Mouse (Mus musculus) hindbrain, embryonic 13.5 days (tissue): ENCODE measurements around the gene Klhl13. TPM values are rescaled to one million over a fixed set of nuclear protein-coding genes. Genes with fewer than 3 reads are reported as not detected.

Experiments used
- ATAC-seq: fragments of 200-750 bp; cut with Nextera tagmentation; 2 replicates; pipeline ENCODE4 v1.8.0; 2017; ENCODE audit warnings: moderate TSS enrichment; ENCODE audit not compliant: low FRiP score
- H3K27ac ChIP-seq: fragments of 300-500 bp; sonication (generic); 2 replicates; pipeline ENCODE4 v1.5.1; 2015; ENCODE audit warnings: inconsistent platforms, mild to moderate bottlenecking, moderate library complexity
- H3K27me3 ChIP-seq: fragments of 300-500 bp; sonication (generic); 2 replicates; pipeline ENCODE4 v1.6.1; 2015; ENCODE audit warnings: mild to moderate bottlenecking, inconsistent platforms
- H3K36me3 ChIP-seq: fragments of 300-500 bp; sonication (generic); 2 replicates; pipeline ENCODE4 v1.6.1; 2015; ENCODE audit warnings: mild to moderate bottlenecking, inconsistent platforms
- H3K4me1 ChIP-seq: fragments of 300-500 bp; sonication (generic); replicated peaks from 2 replicates; pipeline ENCODE4 v1.6.1; 2015; ENCODE audit warnings: inconsistent platforms
- H3K4me2 ChIP-seq: fragments of 300-500 bp; sonication (generic); 2 replicates; pipeline ENCODE4 v1.6.1; 2015; ENCODE audit warnings: inconsistent platforms, mild to moderate bottlenecking, moderate library complexity
- H3K4me3 ChIP-seq: fragments of 300-500 bp; sonication (generic); 2 replicates; pipeline ENCODE4 v1.5.1; 2015; ENCODE audit warnings: mild to moderate bottlenecking, inconsistent platforms
- H3K9ac ChIP-seq: fragments of 300-500 bp; sonication (generic); 2 replicates; pipeline ENCODE4 v1.6.1; 2015; ENCODE audit warnings: mild to moderate bottlenecking, inconsistent platforms
- H3K9me3 ChIP-seq: fragments of 300-500 bp; sonication (generic); 2 replicates; pipeline ENCODE4 v1.6.1; 2016; ENCODE audit warnings: inconsistent platforms
- WGBS: fragments of 180-500 bp; shearing (Covaris S2); methylation state at CpG from one replicate; pipeline ENCODE4 v1.1.7; 2015; 5-methylcytosine and 5-hydroxymethylcytosine counted together
- polyA plus RNA-seq: library from polyadenylated mRNA; unstranded; fragments of >200 nt; fragmentation: Nextera tagmentation; extraction: Ambion mirVana; gene quantifications from 2 replicates; pipeline ENCODE4 v1.2.1, GENCODE M21; 2015

Klhl13 gene
- 91.8 and 104 TPM in 2 replicates for polyA plus RNA-seq

- Histone ChIP-seq H3K27me3 (no peaks in the 10 kb centered on the region), H3K4me3 (peak within 1 kb of the TSS; percentile 57), H3K36me3 (no peaks in the 10 kb centered on the region), H3K4me1 (0 out of 2 replicates have a peak, but pooled peaks cover 4% of the 10 kb centered on the region), H3K4me2 (peak within 1 kb of the TSS; percentile 57), H3K9me3 (no peaks in the 10 kb centered on the region), H3K27ac (peak within 1 kb of the TSS; percentile 66), H3K9ac (peak within 1 kb of the TSS; percentile 74)
- ATAC-seq, result peak; percentile 90
- 10% methylated on average over 43 of the region's 45 CpGs for WGBS
These were observed at the start of gene Klhl13 for GRCm38 (mm10) chrX:23364514-23365381. TSS of gene Klhl13 (minus strand) at chrX:23365082.

DNA sequence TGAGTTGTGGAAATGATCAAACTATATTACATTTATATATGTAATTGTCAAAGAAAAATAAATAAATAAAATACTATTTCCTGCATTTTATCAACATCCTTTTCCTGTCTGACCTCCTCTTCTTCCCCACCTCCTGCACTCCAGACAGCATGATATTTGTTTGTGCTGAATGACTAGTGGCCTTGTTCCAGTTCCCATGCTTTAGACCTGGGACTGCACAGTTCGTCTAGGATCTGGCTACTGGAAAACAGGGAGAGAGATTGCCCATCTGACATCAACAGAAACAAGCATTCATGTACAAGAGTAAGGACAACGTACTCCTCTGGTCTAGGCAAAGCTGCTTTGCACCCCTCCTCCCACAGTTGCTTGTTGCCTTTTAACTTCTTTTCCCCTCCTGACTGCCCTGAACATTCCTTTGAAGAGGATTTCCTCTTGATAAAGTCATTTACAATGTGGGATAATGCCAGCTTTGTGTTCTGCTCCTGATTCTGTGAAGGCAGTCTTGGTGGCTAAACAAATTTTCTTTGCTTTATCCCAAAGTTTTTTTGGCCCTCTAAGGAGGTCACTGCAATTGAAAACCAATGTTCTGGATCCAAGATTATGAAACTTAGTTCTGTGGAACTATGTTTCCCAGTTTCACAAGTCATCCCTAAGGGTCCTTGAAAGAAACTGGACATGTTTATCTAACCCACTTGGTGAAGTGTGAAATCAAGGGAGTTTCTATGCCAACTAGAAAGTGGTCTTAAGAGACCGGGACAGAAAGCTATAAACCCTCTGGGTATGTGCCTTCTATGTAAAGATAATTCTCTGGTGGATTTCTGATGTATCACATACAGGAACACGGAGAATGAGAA is 44.6 kb upstream of the Klhl13 start:
- Histone ChIP-seq H3K4me1 (no peaks in the 10 kb centered on the region), H3K27me3 (no peaks in the 10 kb centered on the region), H3K9ac (no peak overlapping the region), H3K4me3 (no peak overlapping the region), H3K4me2 (no peak overlapping the region), H3K36me3 (no peaks in the 10 kb centered on the region), H3K9me3 (no peaks in the 10 kb centered on the region), H3K27ac (no peak overlapping the region)
- ATAC-seq, result no peak
- 71% methylated on average over 4 of the region's 4 CpGs for whole genome bisulfite sequencing

GRCm38 (mm10) chrX:23388716-23389115 is 23.8 kb upstream of the Klhl13 start:
- Histone ChIP-seq H3K9ac (no peak overlapping the region), H3K27ac (no peak overlapping the region), H3K27me3 (no peaks in the 10 kb centered on the region), H3K4me2 (no peak overlapping the region), H3K36me3 (no peaks in the 10 kb centered on the region), H3K4me3 (no peak overlapping the region), H3K9me3 (no peaks in the 10 kb centered on the region), H3K4me1 (no peaks in the 10 kb centered on the region)
- ATAC-seq, result no peak
- 66% methylated on average over 4 of the region's 4 CpGs for WGBS

DNA sequence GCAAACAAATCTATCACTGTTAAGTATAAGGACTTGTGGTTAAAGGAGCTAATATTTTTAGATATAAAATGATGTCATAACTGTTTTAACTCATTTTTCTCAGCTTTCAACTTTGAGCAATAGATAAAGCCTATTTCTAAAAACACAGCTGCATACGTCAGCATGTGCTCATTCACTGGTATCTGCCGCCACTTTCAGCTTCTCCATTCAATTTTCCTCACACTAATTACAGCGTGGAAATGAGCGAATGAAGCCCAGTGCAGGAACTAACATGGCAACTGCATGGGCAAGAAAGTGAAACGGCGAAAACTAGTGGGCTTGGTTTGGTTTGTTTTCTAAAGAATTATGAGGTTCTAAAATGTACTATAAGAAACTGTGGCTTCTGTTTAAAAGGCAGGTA is 1.4 kb downstream of the Klhl13 start:
- Histone ChIP-seq H3K4me1 (0 out of 2 replicates have a peak, but pooled peaks cover 4% of the 10 kb centered on the region), H3K9ac (no peak overlapping the region), H3K27ac (no peak overlapping the region), H3K27me3 (no peaks in the 10 kb centered on the region), H3K4me3 (peak overlapping the region; percentile 57), H3K36me3 (no peaks in the 10 kb centered on the region), H3K9me3 (no peaks in the 10 kb centered on the region), H3K4me2 (peak overlapping the region; percentile 57)
- WGBS, result 49% methylated on average over 6 of the region's 6 CpGs
- ATAC-seq, result no peak

DNA sequence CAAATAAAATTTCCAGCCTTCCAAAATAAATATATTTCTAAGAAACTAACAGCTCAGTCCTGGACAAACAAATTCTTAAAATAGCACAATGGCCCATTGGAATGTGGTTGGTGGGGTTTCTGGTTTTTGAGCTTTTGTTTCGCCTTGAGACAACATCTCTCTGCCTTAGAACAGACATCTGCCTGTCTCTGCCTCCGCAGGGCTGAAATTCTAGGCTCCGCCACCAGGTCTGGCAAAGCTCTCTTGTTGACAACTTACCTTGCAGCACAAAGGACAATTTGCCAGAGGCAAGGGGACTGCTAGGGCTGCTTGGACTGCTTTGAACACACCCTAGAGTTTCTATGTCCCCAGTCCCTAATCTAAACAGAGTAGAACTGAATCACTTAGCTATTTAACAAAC is 4.4 kb downstream of the Klhl13 start:
- H3K9ac ChIP-seq, result no peak overlapping the region
- no peak overlapping the region for H3K4me3 ChIP-seq
- no peaks in the 10 kb centered on the region for H3K36me3 ChIP-seq
- H3K4me1 ChIP-seq, result 0 out of 2 replicates have a peak, but pooled peaks cover 4% of the 10 kb centered on the region
- H3K27ac ChIP-seq, result no peak overlapping the region
- H3K27me3 ChIP-seq, result no peaks in the 10 kb centered on the region
- H3K4me2 ChIP-seq, result no peak overlapping the region
- 80% methylated on average over 3 of the region's 3 CpGs for WGBS
- no peaks in the 10 kb centered on the region for H3K9me3 ChIP-seq
- ATAC-seq, result no peak

DNA sequence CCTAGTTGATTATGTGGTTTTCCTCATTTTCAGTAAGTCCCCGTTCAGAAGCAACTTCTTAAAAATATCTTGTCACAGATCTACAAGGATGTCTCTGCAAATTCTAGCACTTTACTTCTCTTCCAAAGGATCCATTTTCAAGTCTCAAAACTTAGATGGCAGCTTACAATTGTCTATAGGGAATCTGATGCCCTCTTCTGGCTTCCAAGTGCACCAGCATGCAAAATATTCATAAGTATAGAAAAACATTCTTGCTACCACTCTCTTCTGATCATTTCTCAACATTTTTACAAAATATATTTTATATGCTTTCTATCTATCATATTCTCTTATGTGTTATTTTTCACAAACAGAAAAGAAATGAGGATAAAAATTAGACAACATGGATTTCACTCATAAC is 14.8 kb downstream of the Klhl13 start:
- no peak overlapping the region for H3K4me2 ChIP-seq
- H3K36me3 ChIP-seq, result no peaks in the 10 kb centered on the region
- 88% methylated on average over 1 of the region's 1 CpGs for WGBS
- H3K4me3 ChIP-seq, result no peak overlapping the region
- no peaks in the 10 kb centered on the region for H3K9me3 ChIP-seq
- no peaks in the 10 kb centered on the region for H3K4me1 ChIP-seq
- no peak overlapping the region for H3K9ac ChIP-seq
- no peak for ATAC-seq
- no peaks in the 10 kb centered on the region for H3K27me3 ChIP-seq
- no peak overlapping the region for H3K27ac ChIP-seq

DNA sequence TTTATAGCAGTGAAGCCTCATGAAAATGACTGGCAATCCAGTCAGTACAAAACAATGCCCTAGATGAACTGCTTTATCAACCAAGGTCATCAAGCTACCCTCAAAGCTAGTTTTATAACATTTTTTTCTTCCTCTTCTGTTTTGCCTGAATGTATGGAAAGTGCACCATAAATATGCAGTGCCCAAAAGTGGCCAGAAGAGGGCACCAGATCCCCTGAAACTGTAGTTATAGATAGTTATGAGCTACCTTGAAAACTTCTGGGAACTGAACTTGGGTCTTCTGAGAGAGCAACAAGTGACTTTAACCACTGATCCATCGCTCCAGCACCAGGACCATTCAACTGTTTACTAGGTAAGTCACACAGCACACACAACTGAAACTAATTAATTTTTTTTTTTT is 36.8 kb downstream of the Klhl13 start:
- H3K27ac ChIP-seq, result no peak overlapping the region
- no peak overlapping the region for H3K4me2 ChIP-seq
- no peak for ATAC-seq
- H3K4me1 ChIP-seq, result no peaks in the 10 kb centered on the region
- H3K9ac ChIP-seq, result no peak overlapping the region
- H3K36me3 ChIP-seq, result no peaks in the 10 kb centered on the region
- WGBS, result 67% methylated on average over 1 of the region's 1 CpGs
- no peaks in the 10 kb centered on the region for H3K9me3 ChIP-seq
- H3K4me3 ChIP-seq, result no peak overlapping the region
- no peaks in the 10 kb centered on the region for H3K27me3 ChIP-seq

DNA sequence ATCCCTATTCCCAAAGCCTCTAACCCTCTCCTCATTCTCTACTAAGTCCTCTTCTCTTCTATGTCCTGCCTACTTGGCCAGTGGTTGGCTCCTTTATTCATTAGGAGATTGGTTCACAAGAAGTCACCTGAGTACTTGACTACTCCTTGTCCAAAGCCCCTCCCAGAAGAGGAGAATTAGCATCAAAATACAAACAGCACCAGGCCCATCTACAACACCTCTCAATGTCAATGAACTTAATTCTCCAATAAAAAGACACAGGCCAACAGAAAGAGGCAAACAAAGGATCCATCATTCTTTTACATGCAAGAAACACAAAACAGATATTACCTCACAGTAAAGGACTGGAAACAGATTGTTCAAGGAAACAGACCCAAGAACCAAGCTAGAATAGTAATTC is 46.0 kb downstream of the Klhl13 start:
- Histone ChIP-seq H3K9me3 (no peaks in the 10 kb centered on the region), H3K36me3 (no peaks in the 10 kb centered on the region), H3K27me3 (no peaks in the 10 kb centered on the region), H3K27ac (no peak overlapping the region), H3K4me2 (no peak overlapping the region), H3K9ac (no peak overlapping the region), H3K4me3 (no peak overlapping the region), H3K4me1 (no peaks in the 10 kb centered on the region)
- no peak for ATAC-seq

GRCm38 (mm10) chrX:23295952-23296598 is 68.8 kb downstream of the Klhl13 start:
- no peak overlapping the region for H3K9ac ChIP-seq
- no peaks in the 10 kb centered on the region for H3K9me3 ChIP-seq
- H3K27me3 ChIP-seq, result no peaks in the 10 kb centered on the region
- no peaks in the 10 kb centered on the region for H3K4me1 ChIP-seq
- H3K27ac ChIP-seq, result no peak overlapping the region
- ATAC-seq, result peak; percentile 73
- 32% methylated on average over 5 of the region's 5 CpGs for WGBS
- H3K4me2 ChIP-seq, result no peak overlapping the region
- no peaks in the 10 kb centered on the region for H3K36me3 ChIP-seq
- H3K4me3 ChIP-seq, result no peak overlapping the region

DNA sequence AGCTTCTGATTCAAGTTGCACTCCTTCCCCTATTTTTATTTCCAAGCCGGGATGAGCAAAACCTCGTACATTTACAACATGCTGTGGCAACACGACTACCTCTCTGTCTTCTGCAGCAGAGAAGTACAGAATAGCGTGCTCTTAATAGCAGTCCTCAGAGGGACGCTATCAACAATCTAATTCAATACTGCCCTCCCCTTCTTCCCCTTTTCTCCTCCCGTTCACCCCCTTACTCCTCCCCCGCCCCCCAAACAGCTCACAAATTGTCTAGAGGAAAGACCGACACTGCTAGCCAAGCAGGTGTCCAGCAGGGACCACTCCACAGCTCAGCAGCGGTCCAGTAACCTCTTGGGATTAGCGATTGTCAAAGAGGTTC is 79.5 kb downstream of the Klhl13 start:
- H3K9ac ChIP-seq, result peak overlapping the region; percentile 60
- no peaks in the 10 kb centered on the region for H3K4me1 ChIP-seq
- peak overlapping the region; percentile 34 for H3K4me3 ChIP-seq
- H3K27me3 ChIP-seq, result no peaks in the 10 kb centered on the region
- WGBS, result 19% methylated on average over 10 of the region's 10 CpGs
- no peaks in the 10 kb centered on the region for H3K9me3 ChIP-seq
- no peaks in the 10 kb centered on the region for H3K36me3 ChIP-seq
- H3K27ac ChIP-seq, result peak overlapping the region; percentile 80
- peak; percentile 74 for ATAC-seq
- H3K4me2 ChIP-seq, result peak overlapping the region; percentile 51

- Histone ChIP-seq H3K9me3 (no peaks in the 10 kb centered on the region), H3K9ac (peak overlapping the region; percentile 66), H3K4me3 (peak overlapping the region; percentile 34), H3K36me3 (no peaks in the 10 kb centered on the region), H3K4me2 (peak overlapping the region; percentile 51), H3K27me3 (no peaks in the 10 kb centered on the region), H3K27ac (peak overlapping the region; percentile 80), H3K4me1 (no peaks in the 10 kb centered on the region)
- WGBS, result 44% methylated on average over 11 of the region's 11 CpGs
- ATAC-seq, result peak; percentile 81
These were observed 80.1 kb downstream of the Klhl13 start for GRCm38 (mm10) chrX:23284530-23285441.
